Mouse (Mus musculus) bone marrow, adult 2 months (tissue): ENCODE measurements around the gene Magea3.
"Not testable (repeated sequence)": the region's sequence is repeated elsewhere in the genome, so short reads cannot be mapped to it uniquely, and the experiment has no call there.

Experiments used
- CTCF ChIP-seq: fragments of 200-500 bp; IDR thresholded peaks from 2 replicates; pipeline ENCODE4 v1.5.1; 2011; ENCODE audit warnings: low read length, control low read depth; ENCODE audit not compliant: control insufficient read depth, insufficient read depth
- POLR2A ChIP-seq: fragments of 200-500 bp; IDR thresholded peaks from 2 replicates; pipeline ENCODE4 v1.6.1; 2011; ENCODE audit warnings: low read depth, mild to moderate bottlenecking, control low read depth, low read length, borderline replicate concordance; ENCODE audit not compliant: control insufficient read depth

GRCm38 (mm10) chrX:154995750-154996149 is 46.4 kb upstream of the Magea3 start, which contains the start of gene Magea8:
- not testable (repeated sequence) for TF ChIP-seq CTCF, POLR2A
